Mouse (Mus musculus) forebrain, embryonic 16.5 days (tissue): ENCODE results near the gene Dhrs7b. TPM values are rescaled to one million over a fixed set of nuclear protein-coding genes. Genes with fewer than 3 reads are reported as not detected.
A peak's percentile ranks its signal among the peaks of the same experiment; 100 is the strongest.
"Not testable (repeated sequence)": the region's sequence is repeated elsewhere in the genome, so short reads cannot be mapped to it uniquely, and the experiment has no call there.

Source experiments
- ATAC-seq: fragments of 200-750 bp; cut with Nextera tagmentation; 2 replicates; pipeline ENCODE4 v1.8.0; 2017; ENCODE audit warnings: mild to moderate bottlenecking, moderate library complexity
- H3K27ac ChIP-seq: fragments of 300-500 bp; sonication (generic); 2 replicates; pipeline ENCODE4 v1.5.1; 2014; ENCODE audit warnings: low read length, control low read depth
- H3K27me3 ChIP-seq: fragments of 300-500 bp; sonication (generic); replicated peaks from 2 replicates; pipeline ENCODE4 v1.6.1; 2014; ENCODE audit warnings: low read length; ENCODE audit not compliant: control insufficient read depth, insufficient read depth
- H3K36me3 ChIP-seq: fragments of 300-500 bp; sonication (generic); 2 replicates; pipeline ENCODE4 v1.6.1; 2014; ENCODE audit not compliant: control insufficient read depth, insufficient read depth
- H3K4me1 ChIP-seq: fragments of 300-500 bp; sonication (generic); replicated peaks from 2 replicates; pipeline ENCODE4 v1.6.1; 2014; ENCODE audit warnings: low read length; ENCODE audit not compliant: control insufficient read depth, insufficient read depth
- H3K4me2 ChIP-seq: fragments of 300-500 bp; sonication (generic); 2 replicates; pipeline ENCODE4 v1.6.1; 2014; ENCODE audit warnings: mild to moderate bottlenecking, low read length, control low read depth
- H3K4me3 ChIP-seq: fragments of 300-500 bp; sonication (generic); replicated peaks from 2 replicates; pipeline ENCODE4 v1.5.1; 2014; ENCODE audit warnings: mild to moderate bottlenecking, low read length, control low read depth
- H3K9ac ChIP-seq: fragments of 300-500 bp; sonication (generic); replicated peaks from 2 replicates; pipeline ENCODE4 v1.6.1; 2014; ENCODE audit warnings: low read depth, low read length, control low read depth
- H3K9me3 ChIP-seq: fragments of 300-500 bp; sonication (generic); 2 replicates; pipeline ENCODE4 v1.6.1; 2016; ENCODE audit warnings: low read length; ENCODE audit not compliant: control insufficient read depth
- WGBS: fragments of 180-500 bp; shearing (Covaris S2); extraction: QIAGEN DNeasy Blood & Tissue Kit; methylation state at CpG from one replicate; pipeline ENCODE4 v1.1.7; 2014; 5-methylcytosine and 5-hydroxymethylcytosine counted together
- polyA plus RNA-seq: library from polyadenylated mRNA; unstranded; fragments of >200 nt; fragmentation: Nextera tagmentation; extraction: Ambion mirVana; gene quantifications from 2 replicates; pipeline ENCODE4 v1.2.1, GENCODE M21; 2015

The Dhrs7b gene
- polyA plus RNA-seq, 1 experiment from 2014 or later, result 34.5 TPM

DNA sequence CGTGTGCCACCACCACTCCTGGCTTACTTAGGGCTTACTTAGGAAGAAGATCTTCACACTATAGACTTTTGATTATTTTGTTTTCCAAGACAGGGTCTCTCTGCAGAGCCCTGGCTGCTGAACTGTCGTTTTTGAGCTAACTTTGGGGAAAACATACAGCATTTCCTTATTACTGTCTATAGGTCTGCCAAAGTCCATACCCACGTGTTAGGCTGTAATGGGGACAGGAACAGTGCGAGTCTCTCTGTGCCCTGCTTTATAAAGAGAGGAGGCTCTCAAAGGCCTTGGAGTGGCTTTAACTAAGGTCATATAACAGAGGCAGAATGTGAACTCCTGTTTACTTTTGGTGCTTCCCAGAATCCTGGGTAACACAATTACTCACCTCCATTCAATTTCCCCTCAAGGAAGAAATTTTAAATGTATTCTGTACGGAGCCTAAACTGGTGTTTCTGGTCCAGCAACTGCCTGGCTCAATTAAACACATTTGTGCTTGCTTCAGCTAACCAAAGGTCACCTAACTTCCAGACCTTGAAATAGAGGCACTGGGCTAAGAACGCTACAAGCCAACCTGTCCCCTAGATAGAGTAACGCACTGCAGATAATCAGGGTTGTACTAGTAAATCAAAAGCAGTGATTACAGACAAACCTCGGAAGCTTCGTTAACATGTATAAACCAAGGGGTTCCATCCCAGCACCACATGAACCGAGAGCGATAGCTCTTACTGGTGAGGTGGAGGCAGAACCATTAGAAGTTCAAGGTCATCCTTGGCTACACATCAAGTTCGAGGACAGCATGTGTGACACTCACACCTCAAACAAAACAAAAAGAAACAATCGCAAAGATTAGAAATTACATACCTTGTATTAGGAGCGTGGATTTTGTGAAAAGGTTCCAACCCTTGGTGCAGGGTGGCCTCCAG lies 20.1 kb upstream of the Dhrs7b start:
- Histone ChIP-seq H3K36me3 (no peaks in the 10 kb centered on the region), H3K4me1 (peaks cover 7% of the 10 kb centered on the region), H3K27me3 (no peaks in the 10 kb centered on the region), H3K9me3 (no peaks in the 10 kb centered on the region), H3K27ac (no peak overlapping the region), H3K9ac (0 out of 2 replicates have a peak overlapping the region, but pooled peaks have one; percentile 17), H3K4me2 (peak overlapping the region; percentile 94), H3K4me3 (peak overlapping the region; percentile 55)
- 15% methylated on average over 14 of the region's 14 CpGs for WGBS
- ATAC-seq, result no peak

DNA sequence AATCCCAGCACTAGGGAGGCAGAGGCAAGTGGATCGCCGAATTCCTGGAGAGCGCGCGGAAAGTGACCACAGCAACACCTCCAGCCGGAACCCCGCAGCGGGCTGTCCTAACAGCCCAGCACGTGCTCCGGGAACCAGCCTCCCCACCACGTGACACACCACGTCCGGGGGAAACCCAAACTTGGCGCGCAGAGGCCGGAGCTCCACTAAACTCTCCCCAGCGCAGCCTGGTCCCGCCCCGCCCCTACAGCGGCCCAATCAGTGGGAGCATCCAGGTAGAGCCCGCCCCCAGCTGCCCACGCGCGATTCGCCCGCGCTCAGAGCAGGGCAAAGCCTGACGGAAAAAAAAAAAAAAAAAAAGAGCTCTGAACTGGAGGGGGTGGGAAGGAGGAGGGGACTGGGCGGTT lies 19.4 kb upstream of the Dhrs7b start:
- peak overlapping the region; percentile 55 for H3K4me3 ChIP-seq
- H3K9ac ChIP-seq, result 0 out of 2 replicates have a peak overlapping the region, but pooled peaks have one; percentile 17
- H3K36me3 ChIP-seq, result no peaks in the 10 kb centered on the region
- under 1% methylated on average over 29 of the region's 29 CpGs for WGBS
- peak overlapping the region; percentile 94 for H3K4me2 ChIP-seq
- H3K27ac ChIP-seq, result no peak overlapping the region
- peaks cover 7% of the 10 kb centered on the region for H3K4me1 ChIP-seq
- no peaks in the 10 kb centered on the region for H3K27me3 ChIP-seq
- ATAC-seq, result peak; percentile 100
- H3K9me3 ChIP-seq, result no peaks in the 10 kb centered on the region

DNA sequence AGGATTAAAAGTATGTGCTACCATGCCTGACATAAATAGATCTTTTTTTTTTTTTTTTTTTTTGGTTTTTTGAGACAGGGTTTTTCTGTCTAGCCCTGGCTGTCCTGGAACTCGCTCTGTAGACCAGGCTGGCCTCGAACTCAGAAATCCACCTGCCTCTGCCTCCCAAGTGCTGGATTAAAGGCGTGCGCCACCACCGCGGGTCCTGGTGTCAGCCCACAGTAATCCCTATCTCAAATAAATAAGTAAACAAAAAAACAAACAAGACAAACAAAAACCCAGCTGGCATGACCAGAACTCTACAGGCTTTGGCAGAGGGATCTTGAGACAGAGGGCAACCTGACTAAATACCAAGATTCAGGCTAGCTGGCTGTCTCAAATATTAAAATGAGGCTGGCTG lies 18.8 kb upstream of the Dhrs7b start, which contains the start of gene Shmt1:
Gene Shmt1, minus strand, starts transcription at position 101 of the 400 bp plus-strand sequence.
- ATAC-seq, H3K27me3 ChIP-seq, H3K4me1 ChIP-seq, H3K27ac ChIP-seq, H3K9me3 ChIP-seq, H3K36me3 ChIP-seq: not testable (repeated sequence)
- 33% methylated on average over 6 of the region's 6 CpGs for WGBS
- H3K4me3 ChIP-seq, result peak within 1 kb of the TSS; percentile 55
- H3K4me2 ChIP-seq, result peak within 1 kb of the TSS; percentile 94
- H3K9ac ChIP-seq, result 0 out of 2 replicates have a peak within 1 kb of the TSS, but pooled peaks have one; percentile 17

DNA sequence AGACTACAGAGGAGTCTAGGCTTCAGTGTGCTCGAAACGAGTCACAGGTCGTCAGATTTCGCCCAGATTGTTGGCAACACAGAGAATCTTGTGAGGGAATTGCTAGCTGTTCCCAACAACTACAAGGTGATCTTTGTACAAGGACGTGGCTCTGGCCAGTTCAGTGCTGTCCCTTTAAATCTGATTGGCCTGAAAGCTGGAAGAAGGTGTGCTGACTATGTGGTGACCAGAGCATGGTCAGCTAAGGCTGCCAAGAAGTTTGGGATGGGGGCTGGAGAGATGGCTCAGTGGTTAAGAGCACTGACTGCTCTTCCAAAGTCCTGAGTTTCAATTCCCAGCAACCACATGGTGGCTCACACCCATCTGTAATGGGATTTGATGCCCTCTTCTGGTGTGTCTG lies 14.0 kb upstream of the Dhrs7b start:
- Histone ChIP-seq H3K4me2 (no peak overlapping the region), H3K4me1 (no peaks in the 10 kb centered on the region), H3K27ac (no peak overlapping the region), H3K4me3 (no peak overlapping the region), H3K36me3 (no peaks in the 10 kb centered on the region), H3K27me3 (no peaks in the 10 kb centered on the region), H3K9ac (no peak overlapping the region), H3K9me3 (no peaks in the 10 kb centered on the region)
- 70% methylated on average over 5 of the region's 5 CpGs for WGBS
- ATAC-seq, result no peak

DNA sequence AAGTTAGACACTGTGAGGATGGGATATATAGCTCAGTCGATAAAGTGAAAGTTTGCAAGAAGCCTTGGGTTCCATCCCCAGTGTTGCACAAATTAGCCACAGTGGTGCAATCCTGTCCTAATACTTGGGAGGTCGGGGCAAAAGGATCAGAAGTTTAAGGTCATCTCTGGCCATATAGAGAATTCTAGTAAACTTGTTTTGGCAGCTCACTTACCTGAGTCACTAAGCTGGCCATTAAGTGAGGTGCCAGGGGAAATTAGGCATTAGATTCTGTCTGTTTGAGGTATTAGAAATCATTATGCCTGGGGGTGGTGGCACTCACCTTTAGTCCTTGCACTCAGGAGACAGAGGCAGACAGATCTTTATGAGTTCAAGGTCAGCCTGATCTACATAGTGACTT lies 6.7 kb upstream of the Dhrs7b start:
- no peak for ATAC-seq
- H3K27me3 ChIP-seq, result no peaks in the 10 kb centered on the region
- H3K9me3 ChIP-seq, result no peaks in the 10 kb centered on the region
- H3K36me3 ChIP-seq, result no peaks in the 10 kb centered on the region
- H3K4me2 ChIP-seq, result no peak overlapping the region
- WGBS, result 68% methylated on average over 2 of the region's 2 CpGs
- no peaks in the 10 kb centered on the region for H3K4me1 ChIP-seq
- H3K9ac ChIP-seq, result no peak overlapping the region
- no peak overlapping the region for H3K4me3 ChIP-seq
- no peak overlapping the region for H3K27ac ChIP-seq

DNA sequence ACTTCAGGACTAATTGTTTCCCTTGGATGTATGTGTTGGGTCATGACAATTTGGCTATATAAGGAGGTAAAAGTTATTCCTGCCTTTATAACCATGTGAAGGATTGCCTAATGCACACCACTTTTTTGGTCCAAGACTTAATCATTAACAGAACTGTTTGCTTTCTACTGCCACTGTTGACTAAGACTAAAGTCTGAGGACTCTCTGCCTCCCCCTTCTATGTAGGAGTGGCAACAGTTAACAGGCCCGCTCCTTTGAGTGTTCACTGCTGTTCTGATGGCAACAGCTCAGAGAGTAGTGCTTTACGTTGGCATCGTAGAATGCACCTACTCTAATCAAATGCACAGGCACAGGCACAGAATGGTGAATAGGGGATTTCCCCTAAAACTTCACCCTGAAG lies 5.2 kb upstream of the Dhrs7b start:
- Histone ChIP-seq H3K4me3 (no peak overlapping the region), H3K4me1 (no peaks in the 10 kb centered on the region), H3K36me3 (no peaks in the 10 kb centered on the region), H3K27me3 (no peaks in the 10 kb centered on the region), H3K9ac (no peak overlapping the region), H3K9me3 (no peaks in the 10 kb centered on the region), H3K4me2 (no peak overlapping the region), H3K27ac (no peak overlapping the region)
- WGBS, result 86% methylated on average over 3 of the region's 3 CpGs
- no peak for ATAC-seq

DNA sequence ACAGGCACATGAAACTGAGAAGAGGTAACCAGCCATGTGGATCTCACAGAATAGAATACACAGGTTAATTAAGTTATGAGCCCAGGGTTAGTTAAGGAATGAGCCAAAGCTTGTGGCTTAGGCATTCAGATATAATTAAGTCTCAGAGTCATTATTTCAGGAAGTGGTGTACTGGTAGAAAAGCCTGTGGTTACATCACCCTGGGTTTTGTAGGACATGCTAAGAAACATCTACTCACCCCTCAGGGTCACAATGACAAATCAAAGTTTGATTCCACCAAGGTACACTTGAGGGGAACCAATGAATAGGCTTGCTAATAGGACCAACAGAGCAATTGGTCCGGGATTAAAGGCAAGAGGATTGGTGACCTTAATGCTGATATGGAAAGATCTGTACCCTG lies 3.7 kb upstream of the Dhrs7b start:
- H3K9ac ChIP-seq, result no peak overlapping the region
- H3K27me3 ChIP-seq, result no peaks in the 10 kb centered on the region
- no peak for ATAC-seq
- no peak overlapping the region for H3K27ac ChIP-seq
- H3K4me2 ChIP-seq, result no peak overlapping the region
- H3K4me1 ChIP-seq, result peaks cover 6% of the 10 kb centered on the region
- no peak overlapping the region for H3K4me3 ChIP-seq
- no peaks in the 10 kb centered on the region for H3K36me3 ChIP-seq
- 39% methylated on average over 1 of the region's 1 CpGs for WGBS
- no peaks in the 10 kb centered on the region for H3K9me3 ChIP-seq

DNA sequence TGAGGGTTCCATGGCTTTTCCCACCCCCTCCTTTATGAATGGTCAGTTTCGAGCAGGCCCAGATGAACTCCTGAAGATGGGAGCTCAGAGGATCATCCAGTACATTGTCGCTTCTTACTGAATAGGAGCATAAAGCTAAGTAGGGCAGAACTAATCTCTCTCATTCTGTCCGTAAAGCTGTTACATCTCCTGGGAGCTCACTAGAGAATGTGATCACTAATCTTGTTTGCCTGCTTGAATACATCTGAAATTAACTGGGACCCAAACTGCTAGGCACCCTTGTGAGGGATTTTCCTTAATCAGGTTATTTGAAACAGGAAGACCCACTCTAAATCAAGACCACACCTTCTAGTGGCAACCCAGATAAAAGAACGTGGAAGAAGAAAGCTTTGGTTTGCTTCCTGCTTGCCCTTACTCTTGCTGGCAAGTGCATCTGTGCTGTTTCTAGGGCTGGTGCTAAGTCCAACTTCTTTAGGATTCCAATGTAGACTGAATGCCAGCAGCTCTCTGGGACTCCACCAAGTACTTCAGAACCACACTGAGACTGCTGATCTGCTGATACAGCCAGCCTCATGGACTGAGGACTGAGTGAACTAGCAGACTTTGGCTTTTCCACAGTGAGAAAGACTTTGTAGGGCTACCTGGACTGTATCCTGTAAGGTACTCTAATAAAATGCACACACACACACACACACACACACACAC lies 3.0 kb upstream of the Dhrs7b start:
- no peaks in the 10 kb centered on the region for H3K27me3 ChIP-seq
- H3K4me3 ChIP-seq, result no peak overlapping the region
- 29% methylated on average over 4 of the region's 4 CpGs for WGBS
- no peaks in the 10 kb centered on the region for H3K9me3 ChIP-seq
- ATAC-seq, result no peak
- peaks cover 6% of the 10 kb centered on the region for H3K4me1 ChIP-seq
- no peak overlapping the region for H3K9ac ChIP-seq
- H3K36me3 ChIP-seq, result no peaks in the 10 kb centered on the region
- H3K4me2 ChIP-seq, result no peak overlapping the region
- H3K27ac ChIP-seq, result no peak overlapping the region

DNA sequence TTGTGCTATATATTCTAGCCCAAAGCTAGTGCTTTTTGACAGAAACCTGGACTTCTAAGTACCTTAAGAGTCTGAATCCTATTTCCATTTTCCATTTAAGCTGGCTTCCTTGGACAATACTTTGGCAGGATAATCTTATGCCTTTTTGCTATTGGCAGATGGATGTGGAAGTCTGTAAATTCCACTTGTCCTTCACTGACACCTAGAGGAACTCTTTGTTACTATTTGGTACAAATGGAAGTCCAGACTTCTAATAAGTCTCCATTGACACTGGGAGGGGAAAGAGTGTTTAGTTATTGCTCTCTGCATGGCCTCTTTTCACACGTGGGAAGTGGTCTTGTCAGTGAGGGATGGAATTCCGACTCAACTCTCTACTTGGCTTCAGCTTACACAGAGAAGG lies 1.5 kb upstream of the Dhrs7b start:
- ATAC-seq, result no peak
- Histone ChIP-seq H3K36me3 (no peaks in the 10 kb centered on the region), H3K9ac (no peak overlapping the region), H3K4me2 (no peak overlapping the region), H3K27me3 (no peaks in the 10 kb centered on the region), H3K9me3 (no peaks in the 10 kb centered on the region), H3K27ac (no peak overlapping the region), H3K4me3 (no peak overlapping the region), H3K4me1 (peaks cover 6% of the 10 kb centered on the region)
- WGBS, result 50% methylated on average over 2 of the region's 2 CpGs
